Mouse (Mus musculus): ENCODE results near the gene Wdr89.

GRCm38 (mm10) chr12:75706670-75707069, 37.3 kb upstream of the Wdr89 start:
- TF ChIP-seq CTCF (IDR thresholded peaks at IDR 0.05; ENCODE audit: extremely low read depth, insufficient read depth, low read length): no peak
- TF ChIP-seq POLR2A (IDR thresholded peaks at IDR 0.05; ENCODE audit: extremely low read depth, insufficient read depth, low read length): no peak
